In the genomic region with DNA sequence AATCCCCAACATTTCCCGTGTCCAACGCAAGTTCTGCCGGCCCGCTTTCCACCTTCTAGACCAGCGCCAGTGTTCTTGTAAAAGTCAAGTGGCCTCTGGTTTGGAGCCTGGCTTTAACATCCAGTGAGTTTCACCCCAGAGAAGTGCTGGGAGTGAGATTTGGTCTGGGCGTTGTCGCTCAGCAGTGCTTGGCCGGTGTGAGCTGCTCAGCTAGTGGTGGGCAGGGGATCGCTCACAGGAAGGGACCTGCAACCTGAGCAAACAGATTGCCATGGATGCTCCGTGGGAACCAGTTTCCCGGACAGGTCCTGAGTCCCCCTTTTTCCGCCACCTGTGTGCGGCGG, we compare ENCODE assay signal across 8 mouse cellular contexts. TPM values are rescaled to one million over a fixed set of nuclear protein-coding genes. Genes with fewer than 3 reads are reported as not detected.
DNase-seq lines count a peak whose midpoint lies in the region; ATAC-seq lines count a peak whose summit lies in the region.

No protein-coding gene starts in this region.

- H3K9ac ChIP-seq in kidney, embryonic 14.5 days (ENCODE audit: low read depth, low read length) = peak overlapping the region; percentile 52
- H3K9ac ChIP-seq in limb, embryonic 12.5 days (replicated peaks) = peak overlapping the region; percentile 63
- peak overlapping the region; percentile 52 for H3K9ac ChIP-seq in neural tube, embryonic 11.5 days (ENCODE audit: low read length)

- peak; percentile 80 for ATAC-seq in kidney, embryonic 14.5 days (ENCODE audit: low FRiP score, low TSS enrichment)
- ATAC-seq in limb, embryonic 12.5 days (ENCODE audit: insufficient number of reproducible peaks, insufficient read depth, low FRiP score, low TSS enrichment, low read depth) = no peak; the same call in none of the 2 replicates
- no peak for ATAC-seq in neural tube, embryonic 11.5 days (ENCODE audit: insufficient read depth, low FRiP score, low TSS enrichment)

- WGBS in kidney, embryonic 14.5 days = under 1% methylated on average over 14 of the region's 14 CpGs
- under 1% methylated on average over 14 of the region's 14 CpGs for WGBS in forebrain, embryonic 10.5 days
- WGBS in limb, embryonic 12.5 days = 1% methylated on average over 14 of the region's 14 CpGs
- under 1% methylated on average over 14 of the region's 14 CpGs for WGBS in neural tube, embryonic 11.5 days

- no peak overlapping the region for H3K27ac ChIP-seq in kidney, embryonic 14.5 days (ENCODE audit: low read depth, low read length)
- H3K27ac ChIP-seq in forebrain, embryonic 10.5 days = peak overlapping the region; percentile 84
- 0 out of 2 replicates have a peak overlapping the region, but pooled peaks have one; percentile 64 for H3K27ac ChIP-seq in limb, embryonic 12.5 days
- H3K27ac ChIP-seq in neural tube, embryonic 11.5 days (ENCODE audit: low read depth, low read length) = no peak overlapping the region

- no peak for DNase-seq in kidney, postnatal 4 days
- no peak for DNase-seq in forebrain, embryonic 10.5 days (ENCODE audit: extremely low spot score, low spot score)
- no peak for DNase-seq in neural tube, embryonic 11.5 days (ENCODE audit: low spot score)
- DNase-seq in layer of hippocampus, adult 11-12 months (ENCODE audit: low spot score) = no peak
- no peak for DNase-seq in retina, embryonic 14.5 days (ENCODE audit: low spot score)
- DNase-seq in cerebellum, adult 11-12 months = no peak

- no peaks in the 10 kb centered on the region for H3K9me3 ChIP-seq in kidney, embryonic 14.5 days (ENCODE audit: control insufficient read depth, low read length)
- H3K9me3 ChIP-seq in forebrain, embryonic 10.5 days = no peaks in the 10 kb centered on the region
- H3K9me3 ChIP-seq in limb, embryonic 12.5 days = no peaks in the 10 kb centered on the region
- no peaks in the 10 kb centered on the region for H3K9me3 ChIP-seq in neural tube, embryonic 11.5 days (ENCODE audit: control insufficient read depth, low read length)

- no peaks in the 10 kb centered on the region for H3K36me3 ChIP-seq in kidney, embryonic 14.5 days (ENCODE audit: control insufficient read depth, insufficient read depth, low read length)
- H3K36me3 ChIP-seq in forebrain, embryonic 10.5 days (replicated peaks) = no peaks in the 10 kb centered on the region
- H3K36me3 ChIP-seq in limb, embryonic 12.5 days = no peaks in the 10 kb centered on the region
- no peaks in the 10 kb centered on the region for H3K36me3 ChIP-seq in neural tube, embryonic 11.5 days (ENCODE audit: control insufficient read depth, insufficient read depth, low read length)

- H3K4me2 ChIP-seq in kidney, embryonic 14.5 days (replicated peaks; ENCODE audit: low read depth, low read length) = peak overlapping the region; percentile 92
- H3K4me2 ChIP-seq in limb, embryonic 12.5 days = peak overlapping the region; percentile 94
- peak overlapping the region; percentile 81 for H3K4me2 ChIP-seq in neural tube, embryonic 11.5 days (ENCODE audit: low read depth)

- peak overlapping the region; percentile 55 for H3K4me3 ChIP-seq in kidney, embryonic 14.5 days (ENCODE audit: low read length)
- peak overlapping the region; percentile 78 for H3K4me3 ChIP-seq in forebrain, embryonic 10.5 days
- peak overlapping the region; percentile 66 for H3K4me3 ChIP-seq in limb, embryonic 12.5 days (replicated peaks)
- H3K4me3 ChIP-seq in neural tube, embryonic 11.5 days (ENCODE audit: low read depth, low read length) = peak overlapping the region; percentile 62

- H3K27me3 ChIP-seq in kidney, embryonic 14.5 days (ENCODE audit: control insufficient read depth, insufficient read depth, low read length) = 0 out of 2 replicates have a peak, but pooled peaks cover 4% of the 10 kb centered on the region
- H3K27me3 ChIP-seq in forebrain, embryonic 10.5 days (ENCODE audit: poor library complexity, severe bottlenecking) = peaks cover 37% of the 10 kb centered on the region
- H3K27me3 ChIP-seq in limb, embryonic 12.5 days = peaks cover 4% of the 10 kb centered on the region; the same call in 1 of the 2 replicates
- H3K27me3 ChIP-seq in neural tube, embryonic 11.5 days (ENCODE audit: control insufficient read depth, insufficient read depth, low read length) = no peaks in the 10 kb centered on the region

- H3K4me1 ChIP-seq in kidney, embryonic 14.5 days (ENCODE audit: control insufficient read depth, insufficient read depth, low read length) = no peaks in the 10 kb centered on the region
- peaks cover 29% of the 10 kb centered on the region for H3K4me1 ChIP-seq in forebrain, embryonic 10.5 days
- H3K4me1 ChIP-seq in limb, embryonic 12.5 days (replicated peaks) = peaks cover 13% of the 10 kb centered on the region; the same call in 1 of the 2 replicates
- H3K4me1 ChIP-seq in neural tube, embryonic 11.5 days (ENCODE audit: control insufficient read depth, insufficient read depth, low read length) = no peaks in the 10 kb centered on the region

RNA-seq across cellular contexts. Expression of a gene that starts 0.4 kb away (rescaled TPM):
- 8.4 and 12.7 TPM in 2 replicates for polyA plus RNA-seq in kidney, embryonic 14.5 days (2014; fragmentation: Nextera tagmentation; extraction: Ambion mirVana)
- polyA plus RNA-seq in forebrain, embryonic 10.5 days (2016; fragmentation: Nextera tagmentation; extraction: Ambion mirVana) = 3.9 and 5.5 TPM in 2 replicates
- 6.2 and 7.9 TPM in 2 replicates for polyA plus RNA-seq in limb, embryonic 12.5 days (2016; fragmentation: Nextera tagmentation; extraction: Ambion mirVana)
- 5.9 and 6.2 TPM in 2 replicates for polyA plus RNA-seq in neural tube, embryonic 11.5 days (2014; fragmentation: Nextera tagmentation; extraction: Ambion mirVana)

Comparison
In these comparisons a context has a peak if more than half of its experiments do, and no peak if none do; other contexts are left out.
1. H3K27ac ChIP-seq: peak in forebrain, embryonic 10.5 days (single experiment) and limb, embryonic 12.5 days (single experiment); none in kidney, embryonic 14.5 days (single experiment) and neural tube, embryonic 11.5 days (single experiment).
2. Peak in every context shown above with its lines, with median percentiles within 50 percentile points of each other: H3K4me2 ChIP-seq, H3K4me3 ChIP-seq and H3K9ac ChIP-seq.